Mouse (Mus musculus): ENCODE data around the gene Huwe1. TPM values are rescaled to one million over a fixed set of nuclear protein-coding genes. Genes with fewer than 3 reads are reported as not detected.
A peak's percentile ranks its signal among the peaks of the same experiment; 100 is the strongest.

Huwe1 gene
- total RNA-seq (2014; rRNA removed) = 122 and 143 TPM in 2 replicates
- polyA plus RNA-seq (2015; fragmentation: Nextera tagmentation; extraction: Ambion mirVana) = 18.7 and 31.0 TPM in 2 replicates

- Histone ChIP-seq H3K9me3 (ENCODE audit: low read length) (no peaks in the 10 kb centered on the region), H3K27ac (ENCODE audit: low read depth, low read length) (peak within 1 kb of the TSS; percentile 94), H3K4me3 (ENCODE audit: low read depth, low read length) (peak within 1 kb of the TSS; percentile 51), H3K27me3 (ENCODE audit: insufficient read depth, low read length) (no peaks in the 10 kb centered on the region), H3K4me1 (ENCODE audit: insufficient read depth) (no peaks in the 10 kb centered on the region), H3K36me3 (ENCODE audit: insufficient read depth) (no peaks in the 10 kb centered on the region), H3K4me2 (ENCODE audit: low read depth) (peak within 1 kb of the TSS; percentile 45), H3K9ac (peak within 1 kb of the TSS; percentile 75)
- 21% methylated on average over 35 of the region's 36 CpGs for WGBS
- ATAC-seq = peak; percentile 14
- peak; percentile 23; the same call in 1 of the 2 replicates for TF ChIP-seq CTCF (IDR thresholded peaks at IDR 0.05; ENCODE audit: low read depth)
- peak; percentile 79 for DNase-seq
These were observed at the start of gene Huwe1 for GRCm38 (mm10) chrX:151800701-151801511. Gene Huwe1, plus strand, starts transcription at chrX:151800807.

GRCm38 (mm10) chrX:151780348-151780747, 20.3 kb upstream of the Huwe1 start:
- Histone ChIP-seq H3K4me2 (ENCODE audit: low read depth) (no peak overlapping the region), H3K27me3 (ENCODE audit: insufficient read depth, low read length) (no peaks in the 10 kb centered on the region), H3K9me3 (ENCODE audit: low read length) (no peaks in the 10 kb centered on the region), H3K9ac (no peak overlapping the region), H3K27ac (ENCODE audit: low read depth, low read length) (no peak overlapping the region), H3K4me1 (ENCODE audit: insufficient read depth) (no peaks in the 10 kb centered on the region), H3K36me3 (ENCODE audit: insufficient read depth) (no peaks in the 10 kb centered on the region), H3K4me3 (ENCODE audit: low read depth, low read length) (no peak overlapping the region)
- no peak for TF ChIP-seq CTCF (IDR thresholded peaks at IDR 0.05; ENCODE audit: low read depth)
- DNase-seq (no peak), ATAC-seq (no peak)
- 93% methylated on average over 1 of the region's 1 CpGs for WGBS

GRCm38 (mm10) chrX:151782939-151783338, 17.7 kb upstream of the Huwe1 start:
- Histone ChIP-seq H3K36me3 (ENCODE audit: insufficient read depth) (no peaks in the 10 kb centered on the region), H3K27ac (ENCODE audit: low read depth, low read length) (no peak overlapping the region), H3K4me1 (ENCODE audit: insufficient read depth) (no peaks in the 10 kb centered on the region), H3K9me3 (ENCODE audit: low read length) (no peaks in the 10 kb centered on the region), H3K4me3 (ENCODE audit: low read depth, low read length) (no peak overlapping the region), H3K9ac (no peak overlapping the region), H3K27me3 (ENCODE audit: insufficient read depth, low read length) (no peaks in the 10 kb centered on the region), H3K4me2 (ENCODE audit: low read depth) (no peak overlapping the region)
- ATAC-seq (no peak), DNase-seq (no peak)
- 79% methylated on average over 4 of the region's 4 CpGs for WGBS
- no peak for TF ChIP-seq CTCF (IDR thresholded peaks at IDR 0.05; ENCODE audit: low read depth)

GRCm38 (mm10) chrX:151792766-151793165, 7.8 kb upstream of the Huwe1 start:
- H3K36me3 ChIP-seq (ENCODE audit: insufficient read depth) = no peaks in the 10 kb centered on the region
- H3K27me3 ChIP-seq (ENCODE audit: insufficient read depth, low read length) = no peaks in the 10 kb centered on the region
- DNase-seq = no peak
- ATAC-seq = no peak
- H3K27ac ChIP-seq (ENCODE audit: low read depth, low read length) = no peak overlapping the region
- H3K9me3 ChIP-seq (ENCODE audit: low read length) = no peaks in the 10 kb centered on the region
- H3K9ac ChIP-seq = no peak overlapping the region
- 60% methylated on average over 2 of the region's 2 CpGs for WGBS
- H3K4me1 ChIP-seq (ENCODE audit: insufficient read depth) = no peaks in the 10 kb centered on the region
- H3K4me2 ChIP-seq (ENCODE audit: low read depth) = no peak overlapping the region
- no peak for TF ChIP-seq CTCF (IDR thresholded peaks at IDR 0.05; ENCODE audit: low read depth)
- no peak overlapping the region for H3K4me3 ChIP-seq (ENCODE audit: low read depth, low read length)

- Histone ChIP-seq H3K4me2 (ENCODE audit: low read depth) (no peak overlapping the region), H3K27ac (ENCODE audit: low read depth, low read length) (no peak overlapping the region)
- WGBS = 66% methylated on average over 1 of the region's 1 CpGs
These were observed 2.6 kb upstream of the Huwe1 start for GRCm38 (mm10) chrX:151797970-151798369.

GRCm38 (mm10) chrX:151802328-151802955, 1.8 kb downstream of the Huwe1 start:
- peak; percentile 43 for DNase-seq

More at GRCm38 (mm10) chrX:151797970-151798369, 2.6 kb upstream of the Huwe1 start:
- no peaks in the 10 kb centered on the region for H3K4me1 ChIP-seq (ENCODE audit: insufficient read depth)
- H3K27me3 ChIP-seq (ENCODE audit: insufficient read depth, low read length) = no peaks in the 10 kb centered on the region
- H3K9me3 ChIP-seq (ENCODE audit: low read length) = no peaks in the 10 kb centered on the region
- ATAC-seq (no peak), DNase-seq (no peak)
- H3K36me3 ChIP-seq (ENCODE audit: insufficient read depth) = no peaks in the 10 kb centered on the region
- no peak for TF ChIP-seq CTCF (IDR thresholded peaks at IDR 0.05; ENCODE audit: low read depth)
- H3K9ac ChIP-seq = no peak overlapping the region
- no peak overlapping the region for H3K4me3 ChIP-seq (ENCODE audit: low read depth, low read length)

More at GRCm38 (mm10) chrX:151802328-151802955, 1.8 kb downstream of the Huwe1 start:
- peak overlapping the region; percentile 92 for H3K27ac ChIP-seq (ENCODE audit: low read depth, low read length)
- WGBS = 29% methylated on average over 13 of the region's 13 CpGs
- no peaks in the 10 kb centered on the region for H3K36me3 ChIP-seq (ENCODE audit: insufficient read depth)
- no peak for ATAC-seq
- no peak for TF ChIP-seq CTCF (IDR thresholded peaks at IDR 0.05; ENCODE audit: low read depth)
- H3K27me3 ChIP-seq (ENCODE audit: insufficient read depth, low read length) = no peaks in the 10 kb centered on the region
- peak overlapping the region; percentile 42 for H3K4me3 ChIP-seq (ENCODE audit: low read depth, low read length)
- no peaks in the 10 kb centered on the region for H3K9me3 ChIP-seq (ENCODE audit: low read length)
- peak overlapping the region; percentile 50 for H3K4me2 ChIP-seq (ENCODE audit: low read depth)
- H3K4me1 ChIP-seq (ENCODE audit: insufficient read depth) = no peaks in the 10 kb centered on the region
- peak overlapping the region; percentile 65 for H3K9ac ChIP-seq
